Mouse (Mus musculus): ENCODE measurements around the gene Dok5. TPM values are rescaled to one million over a fixed set of nuclear protein-coding genes. Genes with fewer than 3 reads are reported as not detected.
A peak's percentile ranks its signal among the peaks of the same experiment; 100 is the strongest.

Dok5 gene
- polyA plus RNA-seq, 1 experiment from 2014 or later = 0.45 TPM

DNA sequence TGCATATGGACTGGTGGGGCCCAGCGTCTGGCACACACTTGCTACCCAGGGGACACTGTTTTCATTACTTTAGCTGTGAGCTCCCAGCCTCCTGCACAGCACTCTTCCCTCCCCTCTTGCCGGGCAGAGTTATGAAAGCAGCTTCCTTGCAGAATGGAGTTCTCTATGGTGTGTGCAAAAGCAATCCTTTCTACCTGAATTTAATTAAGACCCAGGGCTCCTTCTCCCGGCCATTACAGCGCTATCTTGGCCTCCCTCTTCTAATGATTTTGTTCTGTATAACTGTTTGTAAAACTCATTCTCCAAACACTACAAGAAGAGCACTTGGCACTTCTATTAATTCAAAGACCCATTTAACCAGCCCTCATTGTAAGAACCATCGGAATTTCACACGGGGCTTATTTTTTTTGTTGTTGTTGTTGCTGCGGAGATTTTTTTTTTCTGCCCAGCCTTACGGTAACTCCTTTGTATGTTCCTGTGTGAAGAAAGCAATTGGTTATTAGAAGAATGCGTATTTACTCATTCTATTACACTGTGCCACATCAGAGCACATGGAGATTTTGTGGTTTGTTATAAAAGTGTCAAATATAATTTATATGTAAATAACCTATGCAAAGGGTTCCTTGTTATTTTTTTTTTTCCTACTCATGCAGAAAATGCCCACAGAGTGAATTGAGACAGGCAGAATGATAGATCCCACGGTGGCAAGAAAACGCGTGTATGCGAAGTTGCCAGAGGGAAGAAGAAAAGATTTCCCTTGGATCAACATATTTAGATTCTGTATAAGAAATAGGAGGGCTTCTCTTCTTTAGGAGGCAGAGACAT, 170.8 kb downstream of the Dok5 start:
- no peak for ATAC-seq (replicated peaks; ENCODE audit: low FRiP score, low read depth)
- no peaks in the 10 kb centered on the region for H3K27me3 ChIP-seq (ENCODE audit: insufficient read depth, low read length)
- no peak overlapping the region for H3K4me3 ChIP-seq (replicated peaks; ENCODE audit: low read depth, low read length)
- no peak overlapping the region for H3K9ac ChIP-seq (ENCODE audit: low read depth, low read length)
- H3K36me3 ChIP-seq (ENCODE audit: insufficient read depth, low read length) = no peaks in the 10 kb centered on the region
- H3K27ac ChIP-seq = no peak overlapping the region
- H3K4me2 ChIP-seq (ENCODE audit: low read length) = no peak overlapping the region
- H3K9me3 ChIP-seq (replicated peaks; ENCODE audit: low read length) = no peaks in the 10 kb centered on the region
- DNase-seq (ENCODE audit: low spot score) = no peak
- WGBS = 61% methylated on average over 13 of the region's 13 CpGs
- no peak for TF ChIP-seq CTCF (IDR thresholded peaks at IDR 0.05; ENCODE audit: low read depth)
- no peaks in the 10 kb centered on the region for H3K4me1 ChIP-seq (replicated peaks; ENCODE audit: insufficient read depth, low read length)

DNA sequence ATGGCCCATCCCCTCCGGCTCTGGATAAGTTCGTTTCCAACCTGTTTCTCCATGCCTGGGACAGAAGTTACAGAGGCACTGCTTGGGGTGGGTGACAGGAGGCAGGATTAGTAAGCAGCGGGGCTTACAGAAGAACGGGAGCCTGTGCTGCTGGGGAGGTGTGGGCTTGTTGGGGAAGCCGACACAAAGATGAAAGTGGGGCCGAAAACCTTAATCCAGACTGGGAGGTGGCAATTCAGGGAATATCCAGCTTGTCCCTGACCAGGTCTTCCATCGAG, 171.4 kb downstream of the Dok5 start:
- Histone ChIP-seq H3K9ac (ENCODE audit: low read depth, low read length) (no peak overlapping the region), H3K4me1 (replicated peaks; ENCODE audit: insufficient read depth, low read length) (no peaks in the 10 kb centered on the region), H3K27ac (no peak overlapping the region), H3K9me3 (replicated peaks; ENCODE audit: low read length) (no peaks in the 10 kb centered on the region), H3K4me3 (replicated peaks; ENCODE audit: low read depth, low read length) (no peak overlapping the region), H3K4me2 (ENCODE audit: low read length) (no peak overlapping the region), H3K36me3 (ENCODE audit: insufficient read depth, low read length) (no peaks in the 10 kb centered on the region), H3K27me3 (ENCODE audit: insufficient read depth, low read length) (no peaks in the 10 kb centered on the region)
- TF ChIP-seq CTCF (IDR thresholded peaks at IDR 0.05; ENCODE audit: low read depth) = no peak
- DNase-seq (ENCODE audit: low spot score) (no peak), ATAC-seq (replicated peaks; ENCODE audit: low FRiP score, low read depth) (no peak)
- WGBS = 80% methylated on average over 7 of the region's 7 CpGs

DNA sequence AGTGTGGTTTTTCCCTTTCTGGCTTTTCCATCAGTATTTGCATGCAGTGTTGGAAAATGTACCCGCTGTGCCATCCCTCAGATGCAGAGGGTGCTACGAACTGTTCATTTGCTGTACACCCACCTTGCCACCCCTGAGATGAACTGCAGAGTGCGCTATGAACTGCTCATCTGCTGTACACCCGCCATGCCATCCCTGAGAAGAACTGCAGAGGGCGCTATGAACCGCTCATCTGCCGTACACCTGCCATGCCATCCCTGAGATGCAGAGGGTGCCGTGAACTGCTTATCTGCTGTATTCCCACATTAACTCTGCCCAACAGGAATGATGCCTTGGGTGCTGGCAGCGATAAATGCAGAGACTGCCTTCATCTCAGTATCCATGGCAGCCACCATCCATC, 171.8 kb downstream of the Dok5 start:
- no peak for TF ChIP-seq CTCF (IDR thresholded peaks at IDR 0.05; ENCODE audit: low read depth)
- ATAC-seq (replicated peaks; ENCODE audit: low FRiP score, low read depth) (no peak), DNase-seq (ENCODE audit: low spot score) (no peak)
- H3K36me3 ChIP-seq (ENCODE audit: insufficient read depth, low read length) = no peaks in the 10 kb centered on the region
- WGBS = 97% methylated on average over 9 of the region's 9 CpGs
- H3K27me3 ChIP-seq (ENCODE audit: insufficient read depth, low read length) = no peaks in the 10 kb centered on the region
- no peak overlapping the region for H3K27ac ChIP-seq
- no peak overlapping the region for H3K4me3 ChIP-seq (replicated peaks; ENCODE audit: low read depth, low read length)
- H3K4me2 ChIP-seq (ENCODE audit: low read length) = no peak overlapping the region
- H3K4me1 ChIP-seq (replicated peaks; ENCODE audit: insufficient read depth, low read length) = no peaks in the 10 kb centered on the region
- H3K9me3 ChIP-seq (replicated peaks; ENCODE audit: low read length) = no peaks in the 10 kb centered on the region
- no peak overlapping the region for H3K9ac ChIP-seq (ENCODE audit: low read depth, low read length)

DNA sequence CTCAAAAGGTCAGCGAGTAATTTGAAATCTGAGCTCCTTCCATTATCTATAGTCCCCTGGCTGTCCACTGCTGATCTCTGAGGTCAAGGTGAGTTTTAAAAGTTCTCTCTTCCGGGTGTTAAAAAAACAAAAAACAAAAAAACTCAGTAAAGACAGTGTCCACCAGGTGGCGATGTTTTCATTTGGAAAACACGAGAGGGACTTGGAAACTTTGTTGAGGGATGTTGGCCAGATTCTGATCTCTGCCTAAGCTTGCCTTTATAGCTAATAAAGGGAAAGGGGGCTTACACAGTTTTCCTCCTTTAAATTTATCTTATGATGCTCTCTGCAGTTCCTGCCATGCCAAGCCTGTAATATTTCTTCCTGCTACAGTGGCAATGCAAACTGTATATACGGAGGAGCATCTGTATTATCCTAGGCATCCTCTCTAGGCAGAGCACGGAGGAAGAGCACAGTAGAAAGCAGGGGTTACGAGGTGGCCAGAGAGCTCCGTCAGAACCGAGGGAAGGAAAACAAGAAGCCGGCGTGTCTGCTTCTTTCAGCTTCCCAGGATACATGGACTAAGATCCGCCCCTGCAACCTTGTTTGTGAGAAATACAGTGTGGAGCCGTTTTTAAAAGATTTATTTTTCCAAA, 181.1 kb downstream of the Dok5 start:
- no peaks in the 10 kb centered on the region for H3K4me1 ChIP-seq (replicated peaks; ENCODE audit: insufficient read depth, low read length)
- H3K4me2 ChIP-seq (ENCODE audit: low read length) = no peak overlapping the region
- 30% methylated on average over 13 of the region's 13 CpGs for WGBS
- H3K9ac ChIP-seq (ENCODE audit: low read depth, low read length) = no peak overlapping the region
- ATAC-seq (replicated peaks; ENCODE audit: low FRiP score, low read depth) (no peak), DNase-seq (ENCODE audit: low spot score) (peak; percentile 83)
- H3K4me3 ChIP-seq (replicated peaks; ENCODE audit: low read depth, low read length) = no peak overlapping the region
- no peaks in the 10 kb centered on the region for H3K27me3 ChIP-seq (ENCODE audit: insufficient read depth, low read length)
- no peaks in the 10 kb centered on the region for H3K9me3 ChIP-seq (replicated peaks; ENCODE audit: low read length)
- no peak overlapping the region for H3K27ac ChIP-seq
- H3K36me3 ChIP-seq (ENCODE audit: insufficient read depth, low read length) = no peaks in the 10 kb centered on the region
- TF ChIP-seq CTCF (IDR thresholded peaks at IDR 0.05; ENCODE audit: low read depth) = peak; percentile 83

DNA sequence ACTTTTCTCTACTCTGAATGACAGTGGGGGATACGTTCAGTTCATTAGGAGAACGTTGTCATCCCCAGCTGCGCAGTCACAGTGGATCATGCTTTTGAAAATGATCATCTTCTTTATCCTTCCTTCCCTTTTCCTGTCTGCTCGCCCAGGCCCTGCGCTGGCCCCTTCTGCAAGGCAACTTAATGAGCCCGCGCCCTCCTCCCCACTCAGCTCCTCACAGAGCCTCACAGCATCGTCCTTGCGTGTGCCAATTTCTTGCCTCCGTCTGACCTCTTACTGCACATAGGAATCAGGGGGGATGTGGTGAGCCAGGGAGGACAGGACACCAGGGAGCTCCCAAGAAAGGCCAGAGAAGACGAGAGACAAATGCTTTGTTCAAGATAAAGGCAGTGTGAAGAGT, 182.3 kb downstream of the Dok5 start:
- WGBS = 74% methylated on average over 11 of the region's 11 CpGs

DNA sequence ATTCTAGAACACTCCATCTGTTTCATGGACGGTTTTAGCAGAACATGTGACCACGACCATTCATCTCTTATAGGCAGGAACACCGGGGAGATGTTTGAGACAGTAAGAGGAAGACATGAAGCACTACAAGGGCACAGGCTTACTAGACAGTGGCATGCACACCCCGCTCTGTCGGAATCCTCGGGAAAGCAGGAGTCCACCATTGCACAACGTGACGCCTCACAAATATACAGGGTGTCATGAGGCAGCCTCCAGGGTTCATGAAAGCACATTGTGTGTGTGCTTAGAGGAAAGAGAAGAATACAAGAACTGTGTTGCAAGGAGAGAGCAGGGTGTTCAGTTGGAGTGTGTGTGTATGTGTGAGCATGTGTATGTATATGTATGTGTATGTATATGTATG, 184.0 kb downstream of the Dok5 start:
- no peak overlapping the region for H3K9ac ChIP-seq (ENCODE audit: low read depth, low read length)
- H3K27ac ChIP-seq = no peak overlapping the region
- DNase-seq (ENCODE audit: low spot score) (no peak), ATAC-seq (replicated peaks; ENCODE audit: low FRiP score, low read depth) (no peak)
- H3K27me3 ChIP-seq (ENCODE audit: insufficient read depth, low read length) = no peaks in the 10 kb centered on the region
- no peak overlapping the region for H3K4me2 ChIP-seq (ENCODE audit: low read length)
- no peak for TF ChIP-seq CTCF (IDR thresholded peaks at IDR 0.05; ENCODE audit: low read depth)
- H3K36me3 ChIP-seq (ENCODE audit: insufficient read depth, low read length) = no peaks in the 10 kb centered on the region
- WGBS = 89% methylated on average over 8 of the region's 8 CpGs
- H3K9me3 ChIP-seq (replicated peaks; ENCODE audit: low read length) = no peaks in the 10 kb centered on the region
- no peaks in the 10 kb centered on the region for H3K4me1 ChIP-seq (replicated peaks; ENCODE audit: insufficient read depth, low read length)
- no peak overlapping the region for H3K4me3 ChIP-seq (replicated peaks; ENCODE audit: low read depth, low read length)

More for the DNA sequence above, 182.3 kb downstream of the Dok5 start:
- ATAC-seq (replicated peaks; ENCODE audit: low FRiP score, low read depth) (no peak), DNase-seq (ENCODE audit: low spot score) (no peak)
- no peak overlapping the region for H3K4me3 ChIP-seq (replicated peaks; ENCODE audit: low read depth, low read length)
- H3K27ac ChIP-seq = no peak overlapping the region
- no peaks in the 10 kb centered on the region for H3K4me1 ChIP-seq (replicated peaks; ENCODE audit: insufficient read depth, low read length)
- H3K27me3 ChIP-seq (ENCODE audit: insufficient read depth, low read length) = no peaks in the 10 kb centered on the region
- no peak overlapping the region for H3K4me2 ChIP-seq (ENCODE audit: low read length)
- H3K9me3 ChIP-seq (replicated peaks; ENCODE audit: low read length) = no peaks in the 10 kb centered on the region
- TF ChIP-seq CTCF (IDR thresholded peaks at IDR 0.05; ENCODE audit: low read depth) = no peak
- H3K36me3 ChIP-seq (ENCODE audit: insufficient read depth, low read length) = no peaks in the 10 kb centered on the region
- H3K9ac ChIP-seq (ENCODE audit: low read depth, low read length) = no peak overlapping the region

Data from kidney, postnatal 0 days (tissue).